Mouse (Mus musculus) kidney, adult 2 months (tissue): ENCODE data around the gene 1700067P10Rik.

ENCODE experiments used
- CTCF ChIP-seq: fragments of 200-500 bp; conservative IDR thresholded peaks from 2 replicates; pipeline ENCODE4 v1.5.1; 2011; ENCODE audit warnings: low read depth, mild to moderate bottlenecking, control low read depth, low read length, moderate library complexity, mixed read lengths; ENCODE audit not compliant: insufficient read depth, insufficient read length
- POLR2A ChIP-seq: fragments of 200-500 bp; IDR thresholded peaks from one replicate; pipeline ENCODE4 v1.6.1; 2011; ENCODE audit warnings: low read depth, low read length, control low read depth

DNA sequence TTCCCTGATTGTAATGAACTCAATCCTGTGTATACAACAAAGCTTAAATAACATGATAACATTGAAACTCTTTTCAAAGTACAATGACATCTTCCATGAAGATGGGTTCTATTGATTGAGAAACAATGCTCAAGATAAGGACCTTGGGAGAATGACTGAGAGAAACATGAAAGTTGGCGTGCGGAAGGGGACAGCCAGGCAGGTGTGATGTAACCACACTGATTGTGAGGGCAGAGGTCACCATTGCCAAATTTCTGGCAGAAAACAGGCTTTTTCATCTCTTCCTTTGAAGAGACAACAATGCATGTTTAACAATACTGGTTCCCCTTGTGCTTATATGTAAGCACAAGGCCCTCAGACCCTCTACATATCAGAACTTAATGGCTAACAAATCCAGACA is 43.7 kb downstream of the 1700067P10Rik start:
- TF ChIP-seq CTCF (no peak), POLR2A (no peak)
